Mouse (Mus musculus): Measurements from ENCODE around the gene Dcun1d3. TPM values are rescaled to one million over a fixed set of nuclear protein-coding genes. Genes with fewer than 3 reads are reported as not detected.

The Dcun1d3 gene
- 6.4 and 7.3 TPM in 2 replicates for polyA plus RNA-seq (2015; fragmentation: Nextera tagmentation; extraction: Ambion mirVana)

GRCm38 (mm10) chr7:119895639-119896512 lies at the start of gene Dcun1d3, which contains the start of gene Lyrm1:
Gene Dcun1d3 (minus strand): TSS chr7:119896298.
Gene Lyrm1 (plus strand): TSS chr7:119895861.
- no peaks in the 10 kb centered on the region for H3K36me3 ChIP-seq
- WGBS: under 1% methylated on average over 63 of the region's 63 CpGs
- peak within 1 kb of the TSS; percentile 95 for H3K9ac ChIP-seq
- ATAC-seq (ENCODE audit: extremely low read depth, insufficient number of reproducible peaks, low FRiP score, low TSS enrichment): peak; percentile 98
- peaks cover 28% of the 10 kb centered on the region for H3K4me1 ChIP-seq
- H3K4me2 ChIP-seq: peak within 1 kb of the TSS; percentile 85
- peak within 1 kb of the TSS; percentile 88 for H3K27ac ChIP-seq (replicated peaks)
- H3K9me3 ChIP-seq: no peaks in the 10 kb centered on the region
- H3K27me3 ChIP-seq (replicated peaks): no peaks in the 10 kb centered on the region
- peak within 1 kb of the TSS; percentile 84 for H3K4me3 ChIP-seq

GRCm38 (mm10) chr7:119941569-119941968 lies 45.5 kb upstream of the Dcun1d3 start:
- Histone ChIP-seq H3K9ac (no peak overlapping the region), H3K4me1 (no peaks in the 10 kb centered on the region), H3K27me3 (replicated peaks) (no peaks in the 10 kb centered on the region), H3K4me3 (no peak overlapping the region), H3K9me3 (no peaks in the 10 kb centered on the region), H3K27ac (replicated peaks) (no peak overlapping the region), H3K4me2 (no peak overlapping the region), H3K36me3 (no peaks in the 10 kb centered on the region)
- 68% methylated on average over 2 of the region's 2 CpGs for WGBS
- no peak for ATAC-seq (ENCODE audit: extremely low read depth, insufficient number of reproducible peaks, low FRiP score, low TSS enrichment)

GRCm38 (mm10) chr7:119937036-119937435 lies 40.9 kb upstream of the Dcun1d3 start:
- H3K4me2 ChIP-seq: no peak overlapping the region
- no peaks in the 10 kb centered on the region for H3K9me3 ChIP-seq
- no peak overlapping the region for H3K9ac ChIP-seq
- 66% methylated on average over 5 of the region's 5 CpGs for whole genome bisulfite sequencing
- H3K27me3 ChIP-seq (replicated peaks): no peaks in the 10 kb centered on the region
- H3K36me3 ChIP-seq: no peaks in the 10 kb centered on the region
- no peaks in the 10 kb centered on the region for H3K4me1 ChIP-seq
- ATAC-seq (ENCODE audit: extremely low read depth, insufficient number of reproducible peaks, low FRiP score, low TSS enrichment): no peak
- no peak overlapping the region for H3K27ac ChIP-seq (replicated peaks)
- no peak overlapping the region for H3K4me3 ChIP-seq

DNA sequence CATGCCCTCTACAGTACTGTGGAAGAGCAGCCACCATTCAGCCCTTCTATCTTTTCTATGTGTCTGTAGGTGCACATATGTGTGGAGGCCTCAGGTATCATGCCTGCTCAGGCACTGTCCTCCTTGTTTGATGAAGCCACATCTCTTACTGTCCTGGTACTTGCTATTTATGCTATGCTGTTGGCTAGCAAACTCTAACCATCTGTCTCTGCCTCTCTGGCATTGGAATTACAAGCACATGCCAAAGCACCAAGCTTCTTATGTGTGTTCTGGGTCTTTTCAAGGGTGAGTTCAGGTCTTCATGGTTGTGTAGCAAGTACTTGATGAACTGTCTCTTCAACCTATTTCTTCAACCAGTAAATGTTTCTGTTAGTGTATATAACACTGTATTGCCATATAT lies 40.2 kb upstream of the Dcun1d3 start:
- Histone ChIP-seq H3K9ac (no peak overlapping the region), H3K36me3 (no peaks in the 10 kb centered on the region), H3K27me3 (replicated peaks) (no peaks in the 10 kb centered on the region), H3K4me1 (no peaks in the 10 kb centered on the region), H3K27ac (replicated peaks) (no peak overlapping the region), H3K9me3 (no peaks in the 10 kb centered on the region), H3K4me3 (no peak overlapping the region), H3K4me2 (no peak overlapping the region)
- ATAC-seq (ENCODE audit: extremely low read depth, insufficient number of reproducible peaks, low FRiP score, low TSS enrichment): no peak

- H3K27me3 ChIP-seq (replicated peaks): no peaks in the 10 kb centered on the region
- H3K4me3 ChIP-seq: no peak overlapping the region
- no peaks in the 10 kb centered on the region for H3K9me3 ChIP-seq
- ATAC-seq (ENCODE audit: extremely low read depth, insufficient number of reproducible peaks, low FRiP score, low TSS enrichment): no peak
- no peak overlapping the region for H3K4me2 ChIP-seq
- no peaks in the 10 kb centered on the region for H3K4me1 ChIP-seq
- no peaks in the 10 kb centered on the region for H3K36me3 ChIP-seq
- H3K27ac ChIP-seq (replicated peaks): no peak overlapping the region
- WGBS: 54% methylated on average over 2 of the region's 2 CpGs
- H3K9ac ChIP-seq: no peak overlapping the region
Measured at GRCm38 (mm10) chr7:119928783-119929440, 32.8 kb upstream of the Dcun1d3 start.

- Histone ChIP-seq H3K27ac (replicated peaks) (no peak overlapping the region), H3K9me3 (no peaks in the 10 kb centered on the region), H3K4me1 (peaks cover 5% of the 10 kb centered on the region), H3K9ac (no peak overlapping the region), H3K27me3 (replicated peaks) (no peaks in the 10 kb centered on the region), H3K4me3 (no peak overlapping the region), H3K36me3 (no peaks in the 10 kb centered on the region), H3K4me2 (no peak overlapping the region)
- 60% methylated on average over 4 of the region's 4 CpGs for WGBS
- no peak for ATAC-seq (ENCODE audit: extremely low read depth, insufficient number of reproducible peaks, low FRiP score, low TSS enrichment)
Measured at GRCm38 (mm10) chr7:119921054-119921453, 25.0 kb upstream of the Dcun1d3 start.

- Histone ChIP-seq H3K9me3 (no peaks in the 10 kb centered on the region), H3K36me3 (no peaks in the 10 kb centered on the region), H3K4me2 (0 out of 2 replicates have a peak overlapping the region, but pooled peaks have one; percentile 13), H3K4me1 (peaks cover 5% of the 10 kb centered on the region), H3K9ac (no peak overlapping the region), H3K27ac (replicated peaks) (peak overlapping the region; percentile 56; the same call in 1 of the 2 replicates), H3K4me3 (no peak overlapping the region), H3K27me3 (replicated peaks) (no peaks in the 10 kb centered on the region)
- ATAC-seq (ENCODE audit: extremely low read depth, insufficient number of reproducible peaks, low FRiP score, low TSS enrichment): no peak
- WGBS: 8% methylated on average over 2 of the region's 2 CpGs
Measured at GRCm38 (mm10) chr7:119920457-119920856, 24.4 kb upstream of the Dcun1d3 start.

DNA sequence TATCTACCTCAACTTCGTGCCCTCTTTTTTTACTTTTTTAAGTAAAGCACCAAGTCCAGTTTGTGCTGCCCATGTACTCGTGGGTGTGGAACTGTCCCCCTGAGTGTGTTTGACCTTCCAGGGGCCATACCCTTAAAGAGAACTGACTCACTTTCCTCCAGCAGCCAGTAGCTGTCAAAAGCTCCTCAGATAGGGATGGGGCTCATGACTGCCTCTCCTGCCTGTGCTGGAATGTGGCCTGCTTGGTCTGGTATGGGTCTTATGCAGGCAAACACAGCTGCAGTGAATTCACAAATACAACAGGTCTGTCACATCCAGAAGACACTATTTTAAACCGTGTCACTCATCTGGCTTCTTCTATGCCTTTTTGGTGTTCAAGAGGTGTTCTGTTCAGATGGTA lies 15.6 kb upstream of the Dcun1d3 start:
- no peak overlapping the region for H3K4me2 ChIP-seq
- peaks cover 5% of the 10 kb centered on the region; the same call in 1 of the 2 replicates for H3K4me1 ChIP-seq
- no peak overlapping the region for H3K9ac ChIP-seq
- no peaks in the 10 kb centered on the region for H3K36me3 ChIP-seq
- no peak overlapping the region for H3K4me3 ChIP-seq
- H3K27ac ChIP-seq (replicated peaks): 0 out of 2 replicates have a peak overlapping the region, but pooled peaks have one; percentile 12
- WGBS: 48% methylated on average over 3 of the region's 3 CpGs
- H3K27me3 ChIP-seq (replicated peaks): no peaks in the 10 kb centered on the region
- H3K9me3 ChIP-seq: no peaks in the 10 kb centered on the region
- ATAC-seq (ENCODE audit: extremely low read depth, insufficient number of reproducible peaks, low FRiP score, low TSS enrichment): no peak

DNA sequence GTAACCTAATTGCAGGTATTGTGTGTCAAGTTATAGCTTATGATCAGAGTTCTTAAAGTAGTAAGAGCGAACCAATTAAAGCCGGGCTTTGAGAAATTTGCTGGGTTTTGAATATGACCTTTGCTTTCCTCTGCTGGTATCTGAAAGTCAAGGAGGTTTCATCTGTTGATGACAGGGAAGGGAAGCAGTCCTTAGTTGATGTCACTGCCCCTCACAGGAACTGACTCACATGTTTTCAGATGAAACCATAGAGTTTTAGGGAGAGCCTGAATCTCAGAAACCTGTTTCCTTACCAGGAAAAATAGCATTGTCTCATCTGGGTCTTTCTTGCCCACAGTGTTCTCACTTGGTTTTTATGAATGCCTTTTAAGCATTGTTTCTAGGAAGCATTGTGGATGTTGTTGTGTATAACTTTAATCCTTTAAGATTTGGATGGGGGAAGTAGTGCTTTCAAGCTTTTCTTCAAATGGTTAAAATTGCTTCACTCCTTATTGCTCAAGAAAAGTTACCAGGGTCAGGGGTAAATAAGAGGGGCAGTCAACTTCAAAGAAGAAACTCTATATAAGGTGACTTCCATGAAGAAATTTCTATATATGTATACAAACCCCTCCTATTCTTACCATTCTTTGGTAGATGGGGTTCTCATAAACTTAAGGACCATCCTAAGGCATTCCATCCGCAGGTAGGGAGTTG lies 10.6 kb upstream of the Dcun1d3 start:
- Histone ChIP-seq H3K36me3 (no peaks in the 10 kb centered on the region), H3K9me3 (no peaks in the 10 kb centered on the region), H3K9ac (no peak overlapping the region), H3K4me3 (no peak overlapping the region), H3K27ac (replicated peaks) (no peak overlapping the region), H3K4me1 (peaks cover 2% of the 10 kb centered on the region; the same call in 1 of the 2 replicates), H3K4me2 (no peak overlapping the region), H3K27me3 (replicated peaks) (no peaks in the 10 kb centered on the region)
- no peak for ATAC-seq (ENCODE audit: extremely low read depth, insufficient number of reproducible peaks, low FRiP score, low TSS enrichment)
- 83% methylated on average over 3 of the region's 3 CpGs for WGBS

GRCm38 (mm10) chr7:119899386-119900057 lies 3.4 kb upstream of the Dcun1d3 start:
- peaks cover 12% of the 10 kb centered on the region for H3K4me1 ChIP-seq
- H3K36me3 ChIP-seq: no peaks in the 10 kb centered on the region
- no peaks in the 10 kb centered on the region for H3K9me3 ChIP-seq
- H3K27ac ChIP-seq (replicated peaks): 0 out of 2 replicates have a peak overlapping the region, but pooled peaks have one; percentile 3
- no peaks in the 10 kb centered on the region for H3K27me3 ChIP-seq (replicated peaks)
- ATAC-seq (ENCODE audit: extremely low read depth, insufficient number of reproducible peaks, low FRiP score, low TSS enrichment): no peak
- no peak overlapping the region for H3K9ac ChIP-seq
- H3K4me3 ChIP-seq: no peak overlapping the region
- 38% methylated on average over 3 of the region's 3 CpGs for WGBS
- H3K4me2 ChIP-seq: no peak overlapping the region

Data from heart, embryonic 13.5 days (tissue).